Mouse (Mus musculus): ENCODE results near the gene Cct6b. TPM values are rescaled to one million over a fixed set of nuclear protein-coding genes. Genes with fewer than 3 reads are reported as not detected.

Gene Cct6b
- total and polyA plus RNA-seq, 2 experiments from 2014 or later = 0.25 TPM; not detected in 1

DNA sequence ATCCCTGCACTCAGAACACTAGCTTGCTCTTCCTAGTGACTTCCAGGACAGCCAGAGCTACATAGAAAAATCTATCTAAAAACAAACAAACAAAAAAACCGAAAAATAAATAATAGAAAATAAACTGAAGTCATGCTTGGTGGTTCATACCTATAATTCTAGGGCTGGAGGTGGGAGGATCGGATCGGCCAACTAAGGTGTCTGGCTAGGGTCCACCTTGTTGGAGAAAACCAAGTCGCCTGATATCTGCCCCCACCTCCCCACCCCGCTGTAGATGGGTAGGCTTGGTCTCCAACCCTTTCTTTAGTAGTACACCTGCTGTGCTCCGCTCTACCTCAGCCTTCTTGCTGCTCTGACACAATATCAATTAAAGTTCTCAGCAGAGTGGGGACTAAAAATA, 18.1 kb upstream of the Cct6b start:
- DNase-seq (ENCODE audit: low spot score) (no peak), ATAC-seq (ENCODE audit: insufficient read depth, low read depth) (no peak)
- peak overlapping the region; percentile 93 for H3K9ac ChIP-seq (replicated peaks; ENCODE audit: low read depth, low read length)
- peaks cover 37% of the 10 kb centered on the region for H3K36me3 ChIP-seq (replicated peaks; ENCODE audit: control insufficient read depth, insufficient read depth, low read length)
- TF ChIP-seq CTCF (IDR thresholded peaks at IDR 0.05; ENCODE audit: low read depth) = no peak
- TF ChIP-seq EP300 (IDR thresholded peaks at IDR 0.05; ENCODE audit: low read depth) = no peak
- peak overlapping the region; percentile 77 for H3K4me2 ChIP-seq (ENCODE audit: low read depth, low read length)
- peak overlapping the region; percentile 90 for H3K27ac ChIP-seq (ENCODE audit: low read depth)
- no peaks in the 10 kb centered on the region for H3K9me3 ChIP-seq (replicated peaks; ENCODE audit: control insufficient read depth, low read length)
- WGBS = 30% methylated on average over 6 of the region's 6 CpGs
- peaks cover 12% of the 10 kb centered on the region; the same call in 1 of the 2 replicates for H3K4me1 ChIP-seq (ENCODE audit: control insufficient read depth, insufficient read depth)
- H3K27me3 ChIP-seq (ENCODE audit: control insufficient read depth, insufficient read depth, low read length) = no peaks in the 10 kb centered on the region
- H3K4me3 ChIP-seq (ENCODE audit: low read depth, low read length) = peak overlapping the region; percentile 88

DNA sequence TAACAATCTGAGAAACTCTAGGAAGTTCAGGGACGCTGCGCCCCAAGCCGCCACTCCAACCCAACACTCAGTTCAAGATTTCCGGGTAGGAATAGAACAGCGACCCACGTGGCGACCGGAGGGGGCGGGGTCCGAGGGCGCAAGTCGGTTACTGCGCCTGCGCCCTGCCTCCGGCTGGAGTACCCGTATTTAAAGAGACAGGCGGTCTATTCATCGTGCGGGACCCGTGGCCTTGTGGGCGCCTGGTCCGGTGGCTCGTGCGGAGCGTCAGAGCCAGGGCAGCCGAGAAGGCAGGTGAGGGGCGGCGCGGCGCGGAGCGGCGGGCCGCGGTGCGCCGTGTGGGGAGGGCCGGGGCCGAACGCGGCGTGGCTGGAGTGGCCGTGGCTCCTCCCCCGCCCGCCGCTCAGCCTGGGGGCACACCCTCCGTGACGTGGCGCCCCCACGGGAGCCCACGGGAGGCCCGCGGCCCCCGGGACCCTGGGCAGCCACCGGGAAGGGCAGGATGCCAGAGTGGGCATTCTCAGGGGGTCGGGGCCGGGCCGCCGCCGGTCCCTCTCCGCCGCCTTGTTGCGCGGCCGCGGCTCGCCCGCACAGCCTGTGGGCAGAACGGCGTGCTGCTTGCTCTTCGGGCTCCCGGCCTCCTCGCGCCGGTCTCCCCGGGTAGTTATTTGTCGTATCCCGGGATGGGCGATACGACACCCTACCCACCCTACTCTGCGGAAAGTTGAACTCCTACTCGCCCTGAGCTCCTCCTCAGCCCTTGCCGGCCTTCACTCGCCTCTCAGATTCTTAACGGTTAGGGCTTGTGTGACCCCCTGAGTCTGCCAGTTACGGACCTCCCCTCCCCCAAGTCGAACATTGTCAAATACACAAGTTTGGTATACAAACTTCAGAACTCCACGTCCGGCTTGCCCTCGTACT, 17.1 kb upstream of the Cct6b start, which contains the start of gene Lig3:
Gene Lig3, plus strand, starts transcription at position 126 of the 921 bp plus-strand sequence.
- Histone ChIP-seq H3K36me3 (replicated peaks; ENCODE audit: control insufficient read depth, insufficient read depth, low read length) (peaks cover 28% of the 10 kb centered on the region; the same call in 1 of the 2 replicates), H3K4me3 (ENCODE audit: low read depth, low read length) (peak within 1 kb of the TSS; percentile 88), H3K4me1 (ENCODE audit: control insufficient read depth, insufficient read depth) (peaks cover 12% of the 10 kb centered on the region; the same call in 1 of the 2 replicates), H3K9me3 (replicated peaks; ENCODE audit: control insufficient read depth, low read length) (no peaks in the 10 kb centered on the region), H3K27ac (ENCODE audit: low read depth) (peak within 1 kb of the TSS; percentile 90), H3K9ac (replicated peaks; ENCODE audit: low read depth, low read length) (peak within 1 kb of the TSS; percentile 93), H3K4me2 (ENCODE audit: low read depth, low read length) (peak within 1 kb of the TSS; percentile 77), H3K27me3 (ENCODE audit: control insufficient read depth, insufficient read depth, low read length) (no peaks in the 10 kb centered on the region)
- DNase-seq (ENCODE audit: low spot score) (peak; percentile 95), ATAC-seq (ENCODE audit: insufficient read depth, low read depth) (peak; percentile 97)
- TF ChIP-seq CTCF (IDR thresholded peaks at IDR 0.05; ENCODE audit: low read depth) (no peak), EP300 (IDR thresholded peaks at IDR 0.05; ENCODE audit: low read depth) (no peak)
- under 1% methylated on average over 82 of the region's 90 CpGs for WGBS

DNA sequence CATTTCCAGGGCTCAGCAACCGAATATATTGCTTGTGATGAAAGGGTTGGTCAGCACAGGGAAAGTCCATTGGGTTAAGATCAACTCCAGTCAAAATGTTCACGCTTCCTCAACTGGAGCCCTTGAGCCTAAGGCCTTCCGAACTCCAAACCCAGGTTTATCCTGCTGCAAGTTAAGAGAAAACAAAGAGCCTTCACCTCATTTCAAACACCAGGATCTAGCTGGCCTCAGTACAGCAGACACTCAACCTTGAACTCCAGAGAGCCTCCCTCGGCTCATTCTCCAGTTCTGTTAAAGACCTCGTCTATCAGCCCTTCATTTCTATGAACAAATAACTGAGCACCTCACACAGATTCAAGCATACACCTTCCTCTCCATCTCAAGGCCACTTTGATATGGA, 16.0 kb upstream of the Cct6b start:
- Histone ChIP-seq H3K27ac (ENCODE audit: low read depth) (peak overlapping the region; percentile 90; the same call in 1 of the 2 replicates), H3K4me3 (ENCODE audit: low read depth, low read length) (peak overlapping the region; percentile 88), H3K9me3 (replicated peaks; ENCODE audit: control insufficient read depth, low read length) (no peaks in the 10 kb centered on the region), H3K27me3 (ENCODE audit: control insufficient read depth, insufficient read depth, low read length) (no peaks in the 10 kb centered on the region), H3K4me2 (ENCODE audit: low read depth, low read length) (peak overlapping the region; percentile 77), H3K36me3 (replicated peaks; ENCODE audit: control insufficient read depth, insufficient read depth, low read length) (peaks cover 17% of the 10 kb centered on the region; the same call in 1 of the 2 replicates), H3K9ac (replicated peaks; ENCODE audit: low read depth, low read length) (peak overlapping the region; percentile 93), H3K4me1 (ENCODE audit: control insufficient read depth, insufficient read depth) (peaks cover 12% of the 10 kb centered on the region; the same call in 1 of the 2 replicates)
- ATAC-seq (ENCODE audit: insufficient read depth, low read depth) (no peak), DNase-seq (ENCODE audit: low spot score) (no peak)
- 45% methylated on average over 5 of the region's 5 CpGs for WGBS
- no peak for TF ChIP-seq EP300 (IDR thresholded peaks at IDR 0.05; ENCODE audit: low read depth)
- no peak for TF ChIP-seq CTCF (IDR thresholded peaks at IDR 0.05; ENCODE audit: low read depth)

GRCm38 (mm10) chr11:82764438-82764924, 360 bp upstream of the Cct6b start:
- Histone ChIP-seq H3K4me2 (ENCODE audit: low read depth, low read length) (peak overlapping the region; percentile 96), H3K4me3 (ENCODE audit: low read depth, low read length) (peak overlapping the region; percentile 90), H3K27me3 (ENCODE audit: control insufficient read depth, insufficient read depth, low read length) (no peaks in the 10 kb centered on the region), H3K27ac (ENCODE audit: low read depth) (peak overlapping the region; percentile 88), H3K36me3 (replicated peaks; ENCODE audit: control insufficient read depth, insufficient read depth, low read length) (0 out of 2 replicates have a peak, but pooled peaks cover 10% of the 10 kb centered on the region), H3K9me3 (replicated peaks; ENCODE audit: control insufficient read depth, low read length) (no peaks in the 10 kb centered on the region), H3K9ac (replicated peaks; ENCODE audit: low read depth, low read length) (peak overlapping the region; percentile 89), H3K4me1 (ENCODE audit: control insufficient read depth, insufficient read depth) (peaks cover 20% of the 10 kb centered on the region)
- TF ChIP-seq EP300 (IDR thresholded peaks at IDR 0.05; ENCODE audit: low read depth) = no peak
- under 1% methylated on average over 28 of the region's 28 CpGs for WGBS
- ATAC-seq (ENCODE audit: insufficient read depth, low read depth) (peak; percentile 65), DNase-seq (ENCODE audit: low spot score) (peak; percentile 11)

GRCm38 (mm10) chr11:82763261-82763660, 860 bp downstream of the Cct6b start:
- ATAC-seq (ENCODE audit: insufficient read depth, low read depth) = no peak
- Histone ChIP-seq H3K4me2 (ENCODE audit: low read depth, low read length) (peak overlapping the region; percentile 96), H3K4me3 (ENCODE audit: low read depth, low read length) (peak overlapping the region; percentile 90), H3K9ac (replicated peaks; ENCODE audit: low read depth, low read length) (no peak overlapping the region), H3K36me3 (replicated peaks; ENCODE audit: control insufficient read depth, insufficient read depth, low read length) (0 out of 2 replicates have a peak, but pooled peaks cover under 1% of the 10 kb centered on the region), H3K27me3 (ENCODE audit: control insufficient read depth, insufficient read depth, low read length) (no peaks in the 10 kb centered on the region), H3K27ac (ENCODE audit: low read depth) (peak overlapping the region; percentile 88; the same call in 1 of the 2 replicates), H3K9me3 (replicated peaks; ENCODE audit: control insufficient read depth, low read length) (no peaks in the 10 kb centered on the region), H3K4me1 (ENCODE audit: control insufficient read depth, insufficient read depth) (peaks cover 20% of the 10 kb centered on the region)
- WGBS = 10% methylated on average over 4 of the region's 4 CpGs
- DNase-seq (ENCODE audit: low spot score) = no peak
- TF ChIP-seq EP300 (IDR thresholded peaks at IDR 0.05; ENCODE audit: low read depth) (no peak), CTCF (IDR thresholded peaks at IDR 0.05; ENCODE audit: low read depth) (no peak)
